Mouse (Mus musculus) liver, embryonic 14.5 days (tissue): Measurements from ENCODE around the gene Dazap1. TPM values are rescaled to one million over a fixed set of nuclear protein-coding genes. Genes with fewer than 3 reads are reported as not detected.
A peak's percentile ranks its signal among the peaks of the same experiment; 100 is the strongest.

Experiments used
- ATAC-seq: fragments of 200-750 bp; cut with Nextera tagmentation; 2 replicates; pipeline ENCODE4 v1.8.0; 2017; ENCODE audit warnings: moderate number of reproducible peaks, mild to moderate bottlenecking, moderate library complexity; ENCODE audit not compliant: insufficient read depth
- DNase-seq, 3 experiments: peaks; one replicate each; pipeline ENCODE4 v3.0.0-alpha.2; 2012 to 2013; ENCODE audit warnings: low read depth in 3 of 3, low spot score in 3 of 3
- H3K27ac ChIP-seq: fragments of 300-500 bp; sonication (generic); 2 replicates; pipeline ENCODE4 v1.5.1; 2014; ENCODE audit warnings: moderate library complexity, mild to moderate bottlenecking, control low read depth, inconsistent platforms
- H3K27me3 ChIP-seq: fragments of 300-500 bp; sonication (generic); 2 replicates; pipeline ENCODE4 v1.6.1; 2014; ENCODE audit warnings: mild to moderate bottlenecking, low read length, moderate library complexity; ENCODE audit not compliant: control insufficient read depth, insufficient read depth
- H3K36me3 ChIP-seq: fragments of 300-500 bp; sonication (generic); replicated peaks from 2 replicates; pipeline ENCODE4 v1.6.1; 2014; ENCODE audit warnings: low read depth; ENCODE audit not compliant: control insufficient read depth, insufficient read depth
- H3K4me1 ChIP-seq, 2 experiments: fragments of 200-500 bp in 1 of 2; fragments of 300-500 bp in 1 of 2; sonication (generic) in 1 of 2; replicated peaks; 2 replicates each; pipeline ENCODE4 v1.6.1; 2012 to 2014; ENCODE audit warnings: antibody characterized with exemption in 1 of 2, inconsistent platforms in 1 of 2, low read length in 1 of 2; ENCODE audit not compliant: control insufficient read depth in 2 of 2, insufficient read depth in 2 of 2
- H3K4me2 ChIP-seq: fragments of 300-500 bp; sonication (generic); 2 replicates; pipeline ENCODE4 v1.6.1; 2014; ENCODE audit warnings: low read depth, mild to moderate bottlenecking, control low read depth, moderate library complexity
- H3K4me3 ChIP-seq, 2 experiments: fragments of 200-500 bp in 1 of 2; fragments of 300-500 bp in 1 of 2; sonication (generic) in 1 of 2; 2 replicates each; pipeline ENCODE4 v1.5.1; 2012 to 2014; ENCODE audit warnings: low read depth in 2 of 2, low read length in 2 of 2, mild to moderate bottlenecking in 2 of 2, control low read depth in 1 of 2, inconsistent platforms in 1 of 2, moderate library complexity in 1 of 2; ENCODE audit not compliant: insufficient read depth in 1 of 2
- H3K9ac ChIP-seq: fragments of 300-500 bp; sonication (generic); replicated peaks from 2 replicates; pipeline ENCODE4 v1.6.1; 2014; ENCODE audit warnings: mild to moderate bottlenecking, control low read depth, moderate library complexity
- H3K9me3 ChIP-seq: fragments of 300-500 bp; sonication (generic); 2 replicates; pipeline ENCODE4 v1.6.1; 2016; ENCODE audit warnings: low read length, mixed read lengths; ENCODE audit not compliant: control insufficient read depth
- CTCF ChIP-seq: IDR thresholded peaks from 2 replicates; pipeline ENCODE4 v1.5.1; 2016; ENCODE audit warnings: antibody characterized with exemption, low read depth, control low read depth
- EP300 ChIP-seq: IDR thresholded peaks from 2 replicates; pipeline ENCODE4 v1.6.1; 2016; ENCODE audit warnings: antibody characterized with exemption, low read depth
- WGBS: fragments of 180-500 bp; shearing (Covaris S2); extraction: QIAGEN DNeasy Blood & Tissue Kit; methylation state at CpG from one replicate; pipeline ENCODE4 v1.1.7; 2014; ENCODE audit not compliant: insufficient replicate concordance; 5-methylcytosine and 5-hydroxymethylcytosine counted together
- polyA plus RNA-seq, 2 experiments: library from polyadenylated mRNA; depleted of rRNA in 1 of 2; stranded (reverse) in 1 of 2; unstranded in 1 of 2; fragments of >200 nt; fragmentation: Nextera tagmentation in 1 of 2; extraction: Ambion mirVana in 1 of 2; gene quantifications; 2 replicates each; pipeline versions ENCODE4 v1.2.1 to v1.2.3; 2012 to 2014

The Dazap1 gene
- polyA plus RNA-seq, 2 experiments = 20.4 to 75.9 TPM

DNA sequence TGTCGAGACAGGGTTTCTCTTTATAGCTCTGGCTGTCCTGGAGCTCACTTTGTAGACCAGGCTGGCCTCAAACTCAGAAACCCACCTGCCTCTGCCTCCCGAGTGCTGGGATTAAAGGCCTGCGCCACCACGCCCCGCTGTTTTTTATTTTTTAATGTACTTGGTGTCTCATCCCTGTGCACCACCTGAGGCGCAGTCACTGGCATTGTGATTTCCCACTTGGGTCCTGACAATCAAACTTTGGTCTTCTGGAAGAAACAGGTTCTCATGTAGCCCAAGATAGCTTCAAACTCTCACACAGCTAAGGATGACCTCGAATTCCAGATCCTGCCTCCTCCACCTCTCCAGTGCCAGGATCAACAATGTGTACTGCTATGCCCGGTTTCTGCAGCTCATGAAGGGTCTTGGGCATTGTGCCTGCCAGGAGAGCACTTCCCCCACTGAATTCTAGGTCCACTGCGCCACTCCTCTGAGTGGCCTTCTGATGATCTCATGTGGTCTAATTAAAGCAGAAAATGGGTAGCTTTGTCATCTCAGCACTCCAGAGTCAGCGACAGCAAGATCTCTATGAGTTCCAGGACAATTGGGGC lies 1.6 kb downstream of the Dazap1 start:
- no peak overlapping the region for H3K4me2 ChIP-seq
- no peaks in the 10 kb centered on the region for H3K9me3 ChIP-seq
- H3K4me1 ChIP-seq = peaks cover 36 to 37% of the 10 kb centered on the region in 2 experiments
- 83% methylated on average over 10 of the region's 10 CpGs for WGBS
- no peaks in the 10 kb centered on the region for H3K27me3 ChIP-seq
- H3K4me3 ChIP-seq = no peak overlapping the region
- no peak for ATAC-seq
- no peak overlapping the region for H3K27ac ChIP-seq
- H3K9ac ChIP-seq = no peak overlapping the region
- TF ChIP-seq CTCF = no peak
- TF ChIP-seq EP300 = no peak
- DNase-seq = no peak
- peaks cover 9% of the 10 kb centered on the region for H3K36me3 ChIP-seq

- H3K4me3 ChIP-seq = peak overlapping the region; percentile 74 to 98
- peak overlapping the region; percentile 89 for H3K9ac ChIP-seq
- peak overlapping the region; percentile 84 for H3K4me2 ChIP-seq
- H3K27ac ChIP-seq = peak overlapping the region; percentile 23
- DNase-seq (peak; percentile 98), ATAC-seq (peak; percentile 69)
- H3K9me3 ChIP-seq = no peaks in the 10 kb centered on the region
- no peaks in the 10 kb centered on the region for H3K27me3 ChIP-seq
- peaks cover 48 to 52% of the 10 kb centered on the region in 2 experiments for H3K4me1 ChIP-seq
- 1% methylated on average over 81 of the region's 81 CpGs for WGBS
- no peak for TF ChIP-seq CTCF
- 0 out of 2 replicates have a peak, but pooled peaks have one; percentile 9 for TF ChIP-seq EP300
- peaks cover 14% of the 10 kb centered on the region for H3K36me3 ChIP-seq
These were observed 3.3 kb downstream of the Dazap1 start for GRCm38 (mm10) chr10:80264341-80265148.

- H3K27ac ChIP-seq = peak overlapping the region; percentile 23
- peaks cover 14% of the 10 kb centered on the region for H3K36me3 ChIP-seq
- peak overlapping the region; percentile 84 for H3K4me2 ChIP-seq
- H3K9ac ChIP-seq = peak overlapping the region; percentile 89
- WGBS = under 1% methylated on average over 18 of the region's 18 CpGs
- H3K27me3 ChIP-seq = no peaks in the 10 kb centered on the region
- H3K4me3 ChIP-seq = peak overlapping the region; percentile 74 to 98
- H3K4me1 ChIP-seq = peaks cover 50 to 55% of the 10 kb centered on the region in 2 experiments
- no peak for DNase-seq
- TF ChIP-seq EP300 (no peak; the same call in 1 of the 2 replicates), CTCF (no peak)
- ATAC-seq = no peak
- no peaks in the 10 kb centered on the region for H3K9me3 ChIP-seq
These were observed 3.8 kb downstream of the Dazap1 start for GRCm38 (mm10) chr10:80265149-80265486.

- no peaks in the 10 kb centered on the region for H3K27me3 ChIP-seq
- no peaks in the 10 kb centered on the region for H3K9me3 ChIP-seq
- ATAC-seq (peak; percentile 49), DNase-seq (no peak)
- no peak; the same call in 1 of the 2 replicates for TF ChIP-seq EP300
- TF ChIP-seq CTCF = no peak
- peak overlapping the region; percentile 34 to 35 for H3K4me3 ChIP-seq
- peak overlapping the region; percentile 37 for H3K9ac ChIP-seq
- H3K36me3 ChIP-seq = peaks cover 37% of the 10 kb centered on the region
- 26% methylated on average over 2 of the region's 2 CpGs for WGBS
- peaks cover 57 to 58% of the 10 kb centered on the region in 2 experiments for H3K4me1 ChIP-seq
- peak overlapping the region; percentile 63 for H3K4me2 ChIP-seq
- H3K27ac ChIP-seq = peak overlapping the region; percentile 87
These were observed 8.8 kb downstream of the Dazap1 start for GRCm38 (mm10) chr10:80270099-80270498.

- ATAC-seq (peak; percentile 77), DNase-seq (peak in 2 of 3 experiments; percentile 59 to 62)
- Histone ChIP-seq H3K9me3 (no peaks in the 10 kb centered on the region), H3K9ac (peak overlapping the region; percentile 37), H3K36me3 (peaks cover 43% of the 10 kb centered on the region), H3K27me3 (no peaks in the 10 kb centered on the region), H3K27ac (peak overlapping the region; percentile 87), H3K4me3 (peak overlapping the region; percentile 19 to 35; a peak in 3 of 4 replicates), H3K4me2 (peak overlapping the region; percentile 63), H3K4me1 (peaks cover 55 to 58% of the 10 kb centered on the region in 2 experiments)
- no peak; the same call in 1 of the 2 replicates for TF ChIP-seq EP300
- TF ChIP-seq CTCF = no peak
- 21% methylated on average over 6 of the region's 6 CpGs for WGBS
These were observed 9.5 kb downstream of the Dazap1 start for GRCm38 (mm10) chr10:80270734-80271181.
